Mouse (Mus musculus) left cerebral cortex, postnatal 4 days (tissue): ENCODE measurements at regions not wholly inside any gene's neighbourhood (a gene's known extent, or its start where the extent isn't known, plus 50 kb on each side); places are given as distances from the start of the nearest gene placed in this dataset.
A peak's percentile ranks its signal among the peaks of the same experiment; 100 is the strongest.

ENCODE experiments used
- DNase-seq: peaks from one replicate; pipeline ENCODE4 v3.0.0-alpha.2; 2022
- intact Hi-C: fragments of 180-260 bp; cut with DNase I; formaldehyde crosslinking; loops from one replicate; pipeline ENCODE4 v1.15.1; 2025

GRCm38 (mm10) chr4:131350268-131350667 is 406.1 kb downstream of the Matn1 start:
- no peak for DNase-seq
- intact Hi-C loops = no loop called here

DNA sequence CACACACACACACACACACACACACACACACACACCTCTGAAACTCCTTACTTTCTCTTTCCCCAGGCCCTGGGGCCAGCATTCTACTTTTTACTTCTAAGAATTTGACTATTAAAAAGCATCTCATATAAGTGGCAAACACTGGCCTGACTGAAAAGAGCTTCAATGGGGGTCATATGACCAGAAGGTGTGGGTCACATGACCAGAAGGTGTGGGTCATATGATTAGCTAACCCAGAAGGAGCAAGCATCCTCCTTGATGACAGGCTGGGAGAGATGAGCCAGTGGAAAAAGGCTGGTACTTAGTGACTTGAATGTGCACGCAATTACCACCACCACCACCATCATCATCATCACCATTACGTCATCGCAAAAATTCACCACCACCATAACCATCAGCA is 410.7 kb downstream of the Matn1 start:
- no peak for DNase-seq
- intact Hi-C loops = no loop called here

DNA sequence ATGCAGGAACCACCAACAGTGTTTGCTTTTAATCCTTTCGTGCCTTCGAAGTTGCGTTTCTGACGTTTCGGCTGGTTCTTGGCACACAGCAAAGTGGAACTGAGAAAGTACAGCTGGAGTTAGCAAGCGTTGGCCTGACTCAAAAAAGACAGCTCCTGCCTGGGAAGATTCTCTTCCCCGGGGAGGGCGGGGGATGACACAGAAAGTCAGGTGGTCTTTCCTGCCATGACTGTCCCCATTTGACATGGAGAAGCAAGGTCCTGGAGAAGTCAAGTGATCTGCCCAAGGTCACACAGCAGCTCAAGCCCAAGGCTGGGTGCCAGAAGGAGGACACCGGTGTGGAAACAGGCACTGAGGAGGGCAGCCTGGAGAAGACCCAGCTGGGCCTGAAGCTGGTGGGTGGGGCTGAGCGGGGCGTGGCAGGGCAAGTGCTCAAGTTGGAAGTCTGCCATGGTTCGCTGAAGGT is 411.4 kb downstream of the Matn1 start:
- DNase-seq = no peak

DNA sequence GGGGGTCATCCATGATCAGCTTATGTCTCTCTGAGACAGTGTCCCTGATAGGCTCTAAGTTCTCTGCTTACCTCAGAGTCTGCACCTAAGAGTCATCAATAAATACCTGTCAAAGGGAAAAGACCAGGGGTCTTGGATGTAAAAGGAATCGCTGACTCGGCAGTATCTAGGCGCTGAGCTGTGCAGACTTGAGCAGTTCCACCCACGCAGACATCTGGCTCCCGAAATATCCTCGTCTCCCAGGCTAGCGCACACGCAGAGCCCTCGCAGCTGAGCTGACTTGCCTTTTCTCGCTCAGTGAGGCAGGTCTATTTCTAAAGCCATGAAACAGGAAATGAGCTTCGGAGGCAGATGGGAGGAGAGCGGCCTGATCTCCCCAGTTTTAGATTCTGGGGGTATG is 412.1 kb downstream of the Matn1 start:
- DNase-seq = no peak
- intact Hi-C loops = no loop called here

More for the DNA sequence above, 411.4 kb downstream of the Matn1 start:
- intact Hi-C loops = no loop called here

- intact Hi-C loops = no loop called here
Measured at GRCm38 (mm10) chr4:131363030-131363429, 418.8 kb downstream of the Matn1 start.

GRCm38 (mm10) chr4:131364671-131365252 is 420.6 kb downstream of the Matn1 start:
- intact Hi-C loops = no loop called here
- DNase-seq = peak; percentile 53

More at GRCm38 (mm10) chr4:131363030-131363429, 418.8 kb downstream of the Matn1 start:
- DNase-seq = no peak

- intact Hi-C loops = no loop called here
- no peak for DNase-seq
Measured at GRCm38 (mm10) chr4:131366006-131366405, 421.8 kb downstream of the Matn1 start.

GRCm38 (mm10) chr4:131366656-131367055 is 422.5 kb downstream of the Matn1 start:
- intact Hi-C loops = no loop called here

DNA sequence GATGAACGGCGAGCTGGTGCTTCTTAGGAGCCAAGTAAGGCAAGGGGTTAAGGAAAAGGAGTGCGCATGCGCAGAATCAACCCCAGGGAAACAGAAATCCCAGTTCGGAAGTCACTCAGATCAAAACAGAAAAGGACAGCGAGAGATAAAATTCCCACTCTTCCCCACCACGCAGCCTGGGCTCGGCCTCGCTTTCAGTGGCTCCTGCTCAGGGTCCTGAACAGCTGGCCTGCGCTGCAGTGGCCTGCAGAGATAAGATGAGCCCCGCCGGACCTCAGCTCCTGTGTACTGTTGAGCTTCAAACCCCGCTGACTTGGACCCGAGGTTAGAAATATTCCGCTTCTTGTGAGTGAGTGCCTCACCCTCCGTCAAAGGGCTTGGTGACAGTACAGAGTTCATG is 428.3 kb downstream of the Matn1 start:
- intact Hi-C loops = no loop called here
- no peak for DNase-seq

More at GRCm38 (mm10) chr4:131366656-131367055, 422.5 kb downstream of the Matn1 start:
- no peak for DNase-seq

DNA sequence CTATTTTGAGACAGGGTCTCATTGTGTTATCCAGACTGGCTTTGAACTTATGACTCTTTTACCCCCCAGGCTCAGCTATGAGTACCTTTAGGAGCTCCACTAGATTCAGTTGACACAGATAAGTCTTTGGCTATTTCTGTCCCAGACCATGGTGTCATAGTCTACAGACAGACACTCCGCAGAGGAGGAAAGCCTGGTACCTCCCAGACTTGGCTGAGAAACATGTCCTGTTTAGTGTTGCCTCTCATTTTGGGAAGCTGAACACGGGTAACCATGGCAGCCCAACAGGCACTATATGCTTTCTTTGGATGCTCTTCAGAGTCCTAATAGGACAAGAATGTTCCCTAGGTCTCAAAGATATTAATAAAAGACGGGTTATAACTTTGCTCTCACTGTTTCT is 429.0 kb downstream of the Matn1 start:
- intact Hi-C loops = no loop called here
- no peak for DNase-seq

DNA sequence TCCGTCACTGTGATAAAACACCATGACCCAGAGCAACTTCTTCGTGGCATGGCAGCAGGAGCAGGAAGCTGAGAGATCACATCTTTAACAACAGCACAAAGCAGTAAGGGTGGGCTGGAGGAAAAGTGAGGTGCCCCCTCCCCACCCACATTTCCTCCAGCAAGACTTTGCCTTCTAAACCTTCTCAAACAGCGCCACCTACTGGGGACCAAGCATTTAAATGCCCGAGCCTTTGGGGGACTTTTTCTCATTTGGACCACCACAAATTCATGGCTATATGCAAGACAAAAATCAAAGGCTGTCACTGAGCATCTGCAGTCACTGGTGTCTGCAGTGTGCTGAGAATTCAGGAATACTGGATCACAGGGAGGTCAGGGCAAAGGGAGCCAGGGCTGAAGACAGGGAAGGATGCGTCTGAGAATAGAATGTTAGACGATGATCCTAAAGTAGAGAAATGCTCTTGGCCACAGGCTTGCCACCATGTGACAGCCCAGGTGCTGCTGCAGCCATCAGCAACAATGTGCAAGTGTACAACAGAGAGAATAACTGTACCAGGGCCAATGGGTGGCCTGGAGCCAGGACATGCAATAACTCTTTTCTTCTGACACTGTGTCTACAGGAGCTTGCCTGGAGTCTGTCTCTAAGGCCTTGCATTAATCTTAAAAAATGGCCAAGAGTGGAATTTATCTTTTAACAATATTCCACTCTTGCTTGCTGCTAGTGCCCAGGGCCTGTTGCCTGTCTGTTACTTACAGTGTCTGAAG is 430.5 kb downstream of the Matn1 start:
- intact Hi-C loops = no loop called here

DNA sequence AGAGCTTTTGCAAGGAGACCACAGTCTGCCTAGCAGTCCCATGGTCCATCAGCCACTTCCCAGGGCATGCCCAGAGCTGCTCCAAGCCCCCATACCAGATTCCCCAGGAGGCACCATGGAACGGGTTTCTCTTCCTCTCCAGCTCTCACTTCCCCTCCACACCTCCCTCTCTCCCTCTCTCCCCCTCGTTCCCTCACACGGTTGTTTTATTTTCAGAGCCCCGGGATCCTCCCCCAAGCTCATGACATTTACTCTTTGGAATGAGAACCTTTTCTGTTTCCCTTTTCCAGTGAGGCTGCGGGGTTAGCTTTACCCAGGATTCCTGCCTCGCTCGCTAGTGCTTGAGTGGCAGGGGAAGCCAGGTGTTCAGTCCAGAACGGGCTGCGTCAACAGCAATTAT is 436.9 kb downstream of the Matn1 start:
- DNase-seq = no peak
- intact Hi-C loops = no loop called here

More for the DNA sequence above, 430.5 kb downstream of the Matn1 start:
- no peak for DNase-seq

GRCm38 (mm10) chr4:131381529-131381928 is 437.3 kb downstream of the Matn1 start:
- intact Hi-C loops = no loop called here
- DNase-seq = no peak

GRCm38 (mm10) chr4:131383862-131384261 is 439.7 kb downstream of the Matn1 start:
- DNase-seq = no peak
- intact Hi-C loops = no loop called here

GRCm38 (mm10) chr4:131386961-131387360 is 442.8 kb downstream of the Matn1 start:
- intact Hi-C loops = no loop called here
- DNase-seq = peak; percentile 37

GRCm38 (mm10) chr4:131391119-131391923 is 446.8 kb downstream of the Ptpru start:
- intact Hi-C loops = no loop called here

DNA sequence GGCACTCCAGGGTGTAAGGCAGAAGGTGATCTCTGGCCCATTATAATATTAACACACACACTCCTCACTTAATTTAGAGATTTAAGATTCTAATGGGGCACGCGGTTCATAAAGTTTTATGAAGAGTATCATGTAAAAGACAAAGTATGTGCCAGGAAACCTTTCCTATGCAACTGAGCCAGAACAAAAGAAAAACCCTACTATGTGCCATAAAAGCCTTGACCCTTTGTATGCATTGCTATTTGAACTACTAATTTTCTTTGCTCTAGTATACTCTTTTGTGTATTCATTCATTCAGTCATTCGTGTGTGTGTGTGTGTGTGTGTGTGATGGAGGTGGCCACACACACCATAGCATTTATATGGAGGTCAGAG is 446.2 kb downstream of the Ptpru start:
- intact Hi-C loops = no loop called here

More at GRCm38 (mm10) chr4:131391119-131391923, 446.8 kb downstream of the Ptpru start:
- DNase-seq = no peak

GRCm38 (mm10) chr4:131392478-131392877 is 445.6 kb downstream of the Ptpru start:
- intact Hi-C loops = no loop called here
- DNase-seq = no peak

More for the DNA sequence above, 446.2 kb downstream of the Ptpru start:
- DNase-seq = no peak

DNA sequence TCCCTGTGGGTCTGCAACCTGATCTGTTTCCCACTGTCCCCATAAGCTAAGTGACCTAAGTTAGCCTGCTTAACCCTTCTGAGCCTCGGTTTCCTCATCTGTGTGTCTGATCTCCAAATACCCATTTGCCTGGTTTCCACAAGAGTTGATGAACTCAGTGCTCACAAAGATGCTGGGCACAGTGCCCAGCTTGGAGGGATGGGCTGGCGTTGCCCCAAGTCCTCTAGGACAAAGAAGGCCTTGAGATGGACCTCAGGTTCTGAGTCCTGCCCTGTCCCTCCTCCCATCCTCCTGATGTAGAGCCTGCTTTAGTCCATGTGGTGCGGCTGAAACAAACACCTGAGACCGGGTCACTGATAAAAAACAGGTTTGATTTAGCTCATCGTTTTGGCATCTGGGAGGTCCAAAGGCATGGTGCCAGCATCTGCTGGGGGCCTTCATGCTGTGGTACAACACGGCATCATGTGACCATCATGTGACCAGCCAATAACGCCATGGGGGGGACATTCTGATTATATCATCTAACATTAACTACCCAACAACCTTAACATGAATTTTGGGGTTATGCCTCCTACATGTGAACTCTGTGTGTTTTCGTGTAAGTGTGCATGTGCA is 441.8 kb downstream of the Ptpru start:
- DNase-seq = no peak
- intact Hi-C loops = no loop called here

DNA sequence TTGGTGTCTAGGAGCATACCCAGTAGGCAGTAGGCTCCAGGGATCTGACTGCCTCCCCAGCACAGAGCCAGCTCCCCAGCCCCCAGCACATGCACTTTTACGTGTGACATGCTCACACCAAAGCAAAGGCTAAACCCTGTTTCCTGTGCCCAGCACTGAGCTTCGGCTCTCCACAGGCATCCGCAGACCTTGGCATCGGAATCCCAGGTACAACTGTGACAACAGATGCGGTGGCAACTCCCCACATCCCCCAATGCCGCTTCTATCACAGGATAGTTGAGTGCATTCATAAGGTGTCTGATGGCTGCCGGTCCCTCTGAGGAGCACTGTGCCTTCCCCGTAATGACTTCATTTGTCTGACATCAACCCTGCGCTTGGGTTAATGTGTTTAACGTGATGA is 440.9 kb downstream of the Ptpru start:
- no peak for DNase-seq
- intact Hi-C loops = no loop called here

DNA sequence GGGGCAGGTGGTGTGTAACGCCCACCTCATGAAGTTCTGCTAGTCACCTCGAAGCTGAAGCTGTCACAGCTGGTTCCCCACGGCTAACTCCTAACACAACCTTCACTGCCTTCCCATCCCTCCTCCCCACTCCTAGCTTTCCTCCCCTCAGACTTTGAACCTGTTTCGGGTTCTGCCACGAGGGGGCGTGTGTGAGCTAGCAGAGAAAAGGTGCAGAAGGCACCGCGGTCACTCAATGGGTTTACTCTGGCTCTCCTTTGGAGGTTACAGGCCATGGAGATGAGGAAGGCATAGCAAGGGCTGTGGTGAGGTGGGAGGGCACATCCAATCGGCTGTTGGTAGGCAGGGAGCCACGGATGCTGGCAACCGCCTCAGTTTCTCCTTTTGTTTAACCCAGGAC is 437.3 kb downstream of the Ptpru start:
- peak; percentile 66 for DNase-seq
- intact Hi-C loops = no loop called here
